Mouse (Mus musculus) cerebellum, adult (tissue): Measurements from ENCODE around the gene Ablim1.

Source experiments
- ATAC-seq: cut with Nextera tagmentation; 2 replicates; pipeline ENCODE4 v1.9.2; 2017; ENCODE audit warnings: mild to moderate bottlenecking, moderate library complexity, mixed read lengths; ENCODE audit not compliant: insufficient number of reproducible peaks, low FRiP score, low TSS enrichment

Gene Ablim1

GRCm38 (mm10) chr19:57196616-57197015, 118.1 kb downstream of the Ablim1 start:
- no peak for ATAC-seq

DNA sequence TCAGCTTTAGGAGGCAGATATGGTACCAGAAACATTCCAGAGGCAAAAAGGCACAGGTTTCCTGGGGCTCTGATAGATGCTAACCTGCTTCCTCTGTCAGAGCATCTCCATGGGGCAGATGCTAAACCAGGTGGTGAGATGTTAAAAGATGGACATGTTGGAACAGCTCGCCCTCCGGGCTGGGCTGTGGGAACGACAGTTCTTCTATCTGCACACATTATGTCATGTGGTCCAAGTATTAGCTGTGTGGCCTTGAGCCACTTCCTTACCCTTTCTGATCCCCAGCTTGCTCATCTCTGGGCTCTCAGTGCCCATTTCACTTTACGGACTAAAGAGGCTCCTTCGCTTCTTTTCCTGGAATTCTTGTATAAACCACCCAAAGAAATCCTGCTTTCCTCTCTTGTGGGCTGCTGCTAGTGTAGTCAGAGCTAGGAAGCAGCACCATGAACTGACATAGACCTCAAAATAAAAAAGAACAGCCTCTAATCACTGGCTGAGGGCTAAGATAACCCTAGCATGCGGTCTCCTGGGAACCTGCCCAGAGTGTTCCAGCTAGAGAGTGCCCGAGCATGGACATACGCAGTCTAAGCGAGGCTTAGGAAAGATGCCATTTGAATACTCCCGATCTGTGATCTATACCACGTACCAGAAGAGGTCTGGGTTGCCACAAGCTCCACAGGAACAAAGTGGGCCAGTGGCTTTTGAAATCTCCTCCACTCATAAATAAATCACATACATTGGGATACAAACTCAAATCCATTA, 119.4 kb downstream of the Ablim1 start:
- ATAC-seq: no peak

DNA sequence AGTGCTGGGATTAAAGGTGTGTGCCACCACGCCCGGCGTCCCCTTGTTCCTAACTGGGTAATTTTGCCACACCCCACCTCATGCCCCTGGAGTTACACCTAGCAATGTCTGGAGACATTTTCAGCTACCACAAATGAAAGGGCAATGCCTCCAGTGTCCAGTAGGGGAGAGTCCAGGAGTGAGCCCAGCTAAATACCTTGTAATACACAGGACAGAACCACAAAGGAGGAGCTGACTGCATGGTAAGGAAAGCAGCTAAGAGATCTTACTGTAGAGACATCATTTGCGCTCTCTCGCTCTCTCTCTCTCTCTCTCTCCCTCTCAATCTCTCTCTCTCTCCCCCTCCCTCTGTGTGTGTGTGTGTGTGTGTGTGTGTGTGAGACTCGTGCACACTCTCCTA, 120.8 kb downstream of the Ablim1 start:
- peak; percentile 72; the same call in 1 of the 2 replicates for ATAC-seq

- ATAC-seq: no peak
Observed at GRCm38 (mm10) chr19:57193382-57193781, 121.3 kb downstream of the Ablim1 start.

- no peak for ATAC-seq
Observed at GRCm38 (mm10) chr19:57191109-57191508, 123.6 kb downstream of the Ablim1 start.

GRCm38 (mm10) chr19:57189427-57189826, 125.3 kb downstream of the Ablim1 start:
- no peak for ATAC-seq

DNA sequence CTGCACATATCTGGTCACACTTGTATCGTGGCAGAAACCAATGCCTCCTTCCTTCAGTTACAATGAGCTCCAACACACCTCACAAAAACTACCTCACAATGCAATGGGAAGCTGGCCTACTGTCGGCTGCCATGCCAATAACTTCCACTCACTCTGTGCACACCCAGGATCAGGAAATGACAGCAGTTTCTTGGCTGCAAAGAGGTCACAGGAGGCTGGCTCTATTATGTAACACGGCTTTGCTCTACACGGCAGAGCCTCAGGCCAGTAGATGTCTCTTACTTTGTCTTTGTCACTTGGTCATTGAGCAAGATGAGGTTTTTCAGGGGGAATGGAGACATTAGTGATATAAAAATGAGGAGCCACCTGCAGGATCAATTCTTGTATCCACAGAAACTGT, 126.2 kb downstream of the Ablim1 start:
- peak; percentile 77; the same call in 1 of the 2 replicates for ATAC-seq

DNA sequence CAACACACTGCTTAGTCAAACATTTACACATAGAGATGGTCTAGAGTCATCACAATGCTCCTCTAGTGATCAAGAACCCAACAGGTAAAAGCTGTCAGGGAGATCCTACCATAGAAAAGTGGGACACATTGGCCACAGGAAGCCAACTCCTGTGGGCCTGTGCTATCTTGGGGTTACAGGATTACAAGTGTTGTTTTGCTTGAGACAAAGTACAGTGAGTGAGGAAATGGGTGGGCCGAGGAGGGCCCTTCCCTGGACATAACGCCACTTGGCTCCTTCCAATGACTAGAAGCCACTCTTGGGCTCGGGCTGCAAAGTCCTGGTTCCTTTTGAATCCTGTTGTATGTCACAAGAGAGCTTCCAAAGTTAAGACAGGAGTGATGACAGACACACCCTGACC, 129.7 kb downstream of the Ablim1 start:
- ATAC-seq: no peak

- no peak for ATAC-seq
Observed at GRCm38 (mm10) chr19:57182938-57183720, 131.6 kb downstream of the Ablim1 start.

DNA sequence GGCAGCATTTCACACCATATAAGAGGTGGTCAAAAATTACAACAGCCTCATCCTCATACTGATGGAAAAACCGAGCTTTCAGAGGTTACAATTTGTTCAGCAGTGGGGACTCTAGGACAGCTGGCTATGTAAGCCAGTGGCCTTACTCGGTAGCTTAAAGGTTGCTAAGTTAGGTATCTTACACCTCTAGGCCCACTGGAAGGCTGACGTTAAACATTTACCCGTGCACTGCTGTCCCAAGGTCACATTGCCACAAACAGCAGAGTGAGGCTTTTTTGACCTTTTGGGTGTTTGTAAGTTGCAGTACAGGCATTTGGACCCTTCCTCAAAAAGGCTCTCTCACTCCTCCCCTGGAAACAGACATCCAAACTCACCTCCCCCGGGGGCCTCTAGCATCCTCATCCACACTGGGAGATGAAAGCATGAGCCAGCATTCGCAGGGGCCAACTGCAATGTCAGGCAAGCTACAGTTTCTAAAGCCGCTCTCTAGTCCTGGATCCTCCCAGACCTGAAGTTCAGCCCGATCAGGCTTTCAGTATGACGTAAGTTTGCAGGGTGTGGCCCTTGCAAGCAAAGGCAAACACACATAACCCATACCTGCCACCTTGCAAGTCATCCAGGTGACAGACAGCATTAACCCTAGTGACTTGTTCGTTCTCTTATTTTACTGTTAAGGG, 132.7 kb downstream of the Ablim1 start:
- ATAC-seq: no peak

GRCm38 (mm10) chr19:57181317-57181716, 133.4 kb downstream of the Ablim1 start:
- no peak for ATAC-seq

GRCm38 (mm10) chr19:57180908-57181307, 133.8 kb downstream of the Ablim1 start:
- ATAC-seq: peak; percentile 78; the same call in 1 of the 2 replicates

DNA sequence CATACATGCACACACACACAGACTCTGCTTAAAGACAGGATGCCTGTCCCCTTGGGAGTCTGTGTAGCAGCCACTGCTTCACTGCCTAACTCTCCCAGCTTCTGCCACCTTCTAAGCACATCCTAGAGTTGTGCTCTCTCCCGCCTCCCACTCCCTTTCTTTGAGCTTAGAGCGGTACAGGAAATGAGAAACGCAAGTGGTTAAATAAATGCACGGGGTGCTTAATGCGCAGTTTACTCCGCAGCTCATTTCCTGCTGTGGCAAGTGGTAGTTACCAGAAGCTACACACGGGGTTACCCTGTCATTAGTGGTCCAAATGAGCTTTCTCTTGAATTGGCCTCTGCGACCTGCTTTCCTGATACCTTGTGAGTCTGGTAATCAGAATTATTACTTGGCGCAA, 134.4 kb downstream of the Ablim1 start:
- no peak for ATAC-seq

- no peak for ATAC-seq
Observed at GRCm38 (mm10) chr19:57179269-57179668, 135.4 kb downstream of the Ablim1 start.

DNA sequence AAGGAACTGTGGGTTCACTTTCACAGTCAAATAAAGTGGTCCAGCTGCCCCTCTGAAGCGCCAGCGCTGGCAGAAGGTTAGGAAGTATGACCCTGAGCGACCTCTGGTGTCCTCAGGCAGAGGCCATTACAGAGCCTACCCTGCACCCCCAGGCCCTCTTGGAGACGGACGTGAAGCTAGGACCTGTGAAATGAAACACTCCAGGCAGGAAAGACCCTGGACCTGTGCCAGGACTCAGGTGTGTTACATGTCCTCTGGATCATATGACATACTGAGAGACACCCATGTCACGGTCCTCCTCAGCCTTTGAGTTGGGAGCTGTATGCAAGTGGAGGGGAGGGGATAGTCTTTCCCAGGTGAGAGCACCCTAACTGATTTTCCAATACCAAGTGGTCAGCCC, 137.4 kb downstream of the Ablim1 start:
- no peak for ATAC-seq

- ATAC-seq: no peak
Observed at GRCm38 (mm10) chr19:57175077-57175476, 139.6 kb downstream of the Ablim1 start.

- no peak for ATAC-seq
Observed at GRCm38 (mm10) chr19:57174541-57174940, 140.2 kb downstream of the Ablim1 start.

DNA sequence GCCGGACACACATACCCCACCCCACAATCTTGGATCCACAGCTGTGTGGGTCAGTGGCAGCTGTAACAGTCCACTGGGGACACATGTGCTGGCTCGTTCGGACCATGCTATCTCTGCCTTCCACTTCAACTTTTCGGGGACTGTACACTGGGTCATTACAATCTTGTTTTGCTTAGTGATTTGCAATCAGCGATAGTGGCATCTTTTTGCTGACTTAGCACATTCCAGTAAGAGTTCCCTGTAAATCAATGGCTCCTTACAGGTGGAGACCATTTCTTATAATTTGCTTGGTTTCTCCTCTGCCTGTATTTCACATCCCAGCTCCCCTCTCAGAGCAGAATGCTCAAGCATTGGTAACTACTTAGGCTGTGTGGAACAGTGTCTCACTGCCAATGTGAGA, 140.7 kb downstream of the Ablim1 start:
- no peak for ATAC-seq

- ATAC-seq: no peak
Observed at GRCm38 (mm10) chr19:57172321-57172720, 142.4 kb downstream of the Ablim1 start.

DNA sequence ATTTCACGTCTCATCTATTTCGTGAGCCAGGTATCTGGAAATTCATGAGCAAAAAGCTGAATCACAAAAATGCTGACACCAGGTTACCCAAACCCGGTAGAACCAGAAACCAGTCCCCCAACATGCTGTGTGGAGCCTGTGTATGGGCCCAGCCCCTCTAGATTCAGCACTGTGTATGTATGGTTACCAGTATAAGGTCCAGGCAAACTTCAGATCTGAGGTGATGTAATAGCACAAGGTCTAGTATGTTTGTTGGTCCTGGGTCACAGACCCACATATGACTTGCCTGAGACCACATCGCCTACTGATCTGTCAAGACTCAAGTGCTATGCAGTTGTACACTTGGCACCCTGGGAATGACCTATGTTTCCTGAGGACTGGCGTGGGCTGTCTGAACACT, 143.8 kb downstream of the Ablim1 start:
- no peak for ATAC-seq

DNA sequence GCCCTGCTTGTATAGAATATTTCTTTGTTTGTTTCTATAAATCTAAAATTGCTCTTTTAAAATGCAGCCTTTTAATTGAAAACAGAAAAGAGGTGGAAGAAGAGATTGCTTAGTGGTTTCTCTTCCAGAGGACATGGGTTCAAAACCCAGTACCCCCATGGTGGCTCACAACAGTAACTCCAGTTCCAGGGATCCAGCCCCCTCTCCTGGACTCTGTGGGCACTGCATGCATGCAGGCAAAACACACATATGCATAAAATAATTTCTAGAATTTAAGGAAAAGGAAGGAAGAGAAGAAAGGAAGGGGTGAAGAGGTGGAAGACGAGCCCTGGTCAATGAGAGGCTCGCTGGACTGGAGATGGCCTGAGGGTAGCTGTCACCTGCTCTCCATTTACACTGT, 145.2 kb downstream of the Ablim1 start:
- ATAC-seq: no peak
